Mouse (Mus musculus) olfactory bulb, adult 2 months (tissue): ENCODE results near the gene Evl.

Experiments used
- CTCF ChIP-seq: fragments of 200-500 bp; IDR thresholded peaks from 2 replicates; pipeline ENCODE4 v1.5.1; 2012; ENCODE audit warnings: low read depth, mild to moderate bottlenecking, low read length, moderate library complexity; ENCODE audit not compliant: insufficient read depth
- POLR2A ChIP-seq: fragments of 200-500 bp; IDR thresholded peaks from 2 replicates; pipeline ENCODE4 v1.6.1; 2012; ENCODE audit warnings: mild to moderate bottlenecking, low read depth, low read length, moderate library complexity; ENCODE audit not compliant: insufficient read depth

DNA sequence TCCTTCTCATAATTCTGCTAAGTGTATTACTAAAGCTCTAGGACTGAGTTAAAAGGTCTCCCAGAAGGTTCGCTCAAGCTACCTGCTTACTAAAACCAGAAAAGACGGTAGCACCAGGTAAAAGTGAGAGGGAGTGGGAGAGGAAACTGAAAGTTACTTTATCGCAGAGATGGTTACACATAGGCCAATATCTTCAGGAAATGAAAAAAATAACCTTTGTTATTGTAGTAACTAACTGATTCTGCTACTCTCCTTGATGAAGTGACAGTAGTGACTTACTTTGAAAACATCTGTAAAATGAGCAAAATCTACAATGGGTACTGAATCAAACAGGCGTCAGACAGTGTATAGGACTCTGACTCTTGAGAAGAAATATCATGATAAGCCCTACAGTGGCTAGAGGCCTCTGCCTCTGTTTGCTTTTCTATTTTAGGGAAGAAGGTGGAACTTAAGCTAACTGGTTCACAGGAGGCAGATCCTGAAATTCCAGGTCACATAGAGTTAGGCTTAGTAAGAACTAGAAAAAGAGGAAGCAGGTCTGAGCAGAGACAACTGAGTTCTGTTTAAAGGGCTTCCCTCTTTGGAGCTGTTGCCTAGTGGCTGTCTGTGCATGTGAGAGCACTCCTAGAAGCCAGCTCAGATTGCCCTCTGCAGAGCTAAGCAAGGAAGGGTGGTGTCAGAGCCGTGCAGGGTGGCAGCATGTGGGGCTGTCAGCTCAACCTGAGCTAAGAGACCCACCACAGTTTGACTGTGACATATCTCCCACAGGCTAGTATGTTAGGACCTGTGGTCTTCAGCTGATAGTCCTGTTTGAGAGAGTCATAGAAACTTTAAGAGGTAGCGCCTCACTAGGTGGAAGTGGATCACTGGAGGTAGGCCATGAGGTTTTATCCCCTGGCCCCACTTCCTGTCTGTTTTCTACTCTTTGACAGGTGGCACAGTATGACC lies 76.5 kb downstream of the Evl start:
- no peak for TF ChIP-seq CTCF
- TF ChIP-seq POLR2A: no peak
